Mouse (Mus musculus) midbrain, embryonic 10.5 days (tissue): Measurements from ENCODE around the gene Parp1. TPM values are rescaled to one million over a fixed set of nuclear protein-coding genes. Genes with fewer than 3 reads are reported as not detected.
"Not testable (repeated sequence)": the region's sequence is repeated elsewhere in the genome, so short reads cannot be mapped to it uniquely, and the experiment has no call there.

Experiments used
- DNase-seq: peaks from one replicate; pipeline ENCODE4 v3.0.0-alpha.2; 2017; ENCODE audit warnings: low spot score
- H3K27ac ChIP-seq: fragments of 300-500 bp; sonication (generic); replicated peaks from 2 replicates; pipeline ENCODE4 v1.5.1; 2016; ENCODE audit warnings: mild to moderate bottlenecking
- H3K27me3 ChIP-seq: fragments of 300-500 bp; sonication (generic); 2 replicates; pipeline ENCODE4 v1.6.1; 2016; ENCODE audit warnings: low read depth, mild to moderate bottlenecking; ENCODE audit not compliant: poor library complexity, severe bottlenecking
- H3K36me3 ChIP-seq: fragments of 300-500 bp; sonication (generic); 2 replicates; pipeline ENCODE4 v1.6.1; 2016; ENCODE audit warnings: mild to moderate bottlenecking, moderate library complexity
- H3K4me1 ChIP-seq: fragments of 300-500 bp; sonication (generic); 2 replicates; pipeline ENCODE4 v1.6.1; 2016
- H3K4me3 ChIP-seq: fragments of 300-500 bp; sonication (generic); 2 replicates; pipeline ENCODE4 v1.5.1; 2016; ENCODE audit warnings: mild to moderate bottlenecking, moderate library complexity
- H3K9me3 ChIP-seq: fragments of 300-500 bp; sonication (generic); replicated peaks from 2 replicates; pipeline ENCODE4 v1.6.1; 2016; ENCODE audit warnings: mild to moderate bottlenecking
- WGBS: fragments of 180-500 bp; shearing (Covaris S2); methylation state at CpG from one replicate; pipeline ENCODE4 v1.1.7; 2016; 5-methylcytosine and 5-hydroxymethylcytosine counted together
- polyA plus RNA-seq: library from polyadenylated mRNA; unstranded; fragments of >200 nt; fragmentation: Nextera tagmentation; extraction: Ambion mirVana; gene quantifications from 2 replicates; pipeline ENCODE4 v1.2.1, GENCODE M21; 2016

The Parp1 gene
- polyA plus RNA-seq, 1 experiment from 2014 or later: 311 TPM

DNA sequence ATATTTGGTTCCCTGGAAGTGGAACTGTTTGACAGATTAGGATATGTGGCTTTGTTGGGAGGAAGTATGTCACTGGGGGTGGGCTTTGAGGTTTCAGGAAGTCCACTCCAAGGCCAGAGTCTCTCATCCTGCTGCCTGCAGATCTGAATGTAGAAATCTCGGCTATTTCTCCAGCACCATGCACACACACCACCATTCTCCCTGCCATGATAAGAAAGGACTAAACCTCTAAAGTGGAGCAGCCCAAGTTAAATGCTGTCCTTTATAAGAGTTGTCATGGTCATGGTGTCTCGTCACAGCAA lies 38.8 kb downstream of the Parp1 start:
- Histone ChIP-seq H3K27ac (no peak overlapping the region), H3K4me3 (no peak overlapping the region), H3K36me3 (peaks cover 39% of the 10 kb centered on the region), H3K27me3 (no peaks in the 10 kb centered on the region), H3K9me3 (peaks cover 6% of the 10 kb centered on the region; the same call in 1 of the 2 replicates), H3K4me1 (no peaks in the 10 kb centered on the region)
- no peak for DNase-seq
- WGBS: 83% methylated on average over 2 of the region's 2 CpGs

DNA sequence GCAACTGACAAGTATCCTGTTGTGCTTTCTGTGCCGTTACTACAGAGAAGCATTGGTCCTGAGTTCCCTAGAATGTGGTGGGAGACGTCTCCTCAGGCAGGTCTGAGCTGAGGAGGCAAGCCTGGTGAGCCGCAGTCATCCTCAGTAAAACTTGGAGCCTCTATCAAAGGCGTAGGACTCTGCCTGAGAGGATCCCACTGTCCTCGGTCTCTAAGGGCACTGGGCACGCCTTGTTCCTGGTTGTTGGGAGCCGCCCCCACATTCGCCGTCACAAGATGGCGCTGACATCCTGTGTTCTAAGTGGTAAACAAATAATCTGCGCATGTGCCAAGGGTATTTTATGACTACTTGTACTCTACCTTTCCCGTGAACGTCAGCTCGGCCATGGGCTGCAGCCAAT lies 43.1 kb downstream of the Parp1 start:
- H3K27ac ChIP-seq, DNase-seq, H3K27me3 ChIP-seq, H3K9me3 ChIP-seq, H3K4me3 ChIP-seq, H3K4me1 ChIP-seq, H3K36me3 ChIP-seq: not testable (repeated sequence)
- 95% methylated on average over 11 of the region's 14 CpGs for WGBS

DNA sequence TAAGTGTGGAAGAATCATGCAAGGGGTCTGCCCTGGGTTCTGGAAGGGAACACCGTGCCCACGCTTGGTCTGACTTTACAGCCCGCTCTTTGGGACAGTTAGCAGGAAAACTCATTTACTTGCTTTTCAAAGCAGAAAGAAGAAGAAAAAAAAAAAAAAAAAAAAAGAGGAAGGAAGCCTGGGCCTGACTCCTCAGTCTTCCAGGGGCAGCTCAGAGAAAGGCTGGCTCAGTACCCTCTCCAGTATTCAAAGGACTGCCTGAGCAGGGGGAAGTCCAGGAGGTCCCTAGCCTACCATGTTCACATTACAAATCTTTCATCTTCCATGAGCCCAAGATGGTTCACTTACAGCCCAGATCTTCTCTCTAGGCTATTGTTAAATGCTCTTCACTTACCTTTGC lies 48.0 kb downstream of the Parp1 start:
- no peaks in the 10 kb centered on the region for H3K27me3 ChIP-seq

DNA sequence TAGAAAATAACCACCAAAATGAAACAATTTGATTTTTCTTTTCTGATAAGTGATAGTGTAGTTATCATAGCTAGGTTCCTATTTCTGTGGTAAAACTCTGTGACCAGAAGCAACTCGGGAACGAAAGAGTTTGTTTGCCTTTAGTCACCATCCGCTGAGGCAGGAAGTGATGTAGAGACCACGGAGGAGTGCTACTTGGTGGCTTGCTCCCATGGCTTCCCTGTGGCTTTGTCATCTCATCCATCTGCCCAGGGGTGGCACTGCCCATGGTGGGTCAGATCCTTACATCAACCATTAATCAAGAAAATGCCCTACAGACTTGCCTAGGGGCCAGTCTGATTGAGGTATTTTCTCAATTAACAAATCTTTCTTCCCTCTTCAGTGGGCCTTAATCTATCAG lies 53.7 kb downstream of the Parp1 start:
- WGBS: 92% methylated on average over 4 of the region's 4 CpGs
- no peak for DNase-seq
- Histone ChIP-seq H3K36me3 (no peaks in the 10 kb centered on the region), H3K27ac (no peak overlapping the region), H3K4me1 (no peaks in the 10 kb centered on the region), H3K4me3 (no peak overlapping the region), H3K9me3 (peaks cover 9% of the 10 kb centered on the region; the same call in 1 of the 2 replicates), H3K27me3 (no peaks in the 10 kb centered on the region)

More for the DNA sequence above, 48.0 kb downstream of the Parp1 start:
- H3K4me1 ChIP-seq: no peaks in the 10 kb centered on the region
- 95% methylated on average over 3 of the region's 3 CpGs for WGBS
- H3K27ac ChIP-seq: no peak overlapping the region
- H3K9me3 ChIP-seq: peaks cover 5% of the 10 kb centered on the region; the same call in 1 of the 2 replicates
- no peaks in the 10 kb centered on the region for H3K36me3 ChIP-seq
- no peak for DNase-seq
- H3K4me3 ChIP-seq: no peak overlapping the region

DNA sequence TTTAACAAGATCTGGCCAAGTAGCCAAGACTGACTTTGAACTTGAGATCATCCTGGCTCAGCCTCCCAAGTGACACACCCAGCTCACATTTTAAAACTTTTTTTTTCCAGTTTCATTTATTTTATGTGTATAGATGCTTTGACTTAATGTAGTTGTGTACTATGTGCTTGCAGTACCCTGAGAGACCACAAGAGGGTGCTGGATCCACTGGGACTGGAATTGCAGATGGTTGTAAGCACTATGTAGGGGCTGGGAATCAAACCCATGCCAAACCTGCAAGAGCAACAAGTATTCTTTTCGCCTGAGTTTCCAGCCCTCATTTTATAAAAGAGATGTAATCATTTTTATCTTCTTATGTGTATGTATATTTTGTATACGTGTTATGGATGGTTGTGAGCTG lies 55.2 kb downstream of the Parp1 start:
- H3K27me3 ChIP-seq: no peaks in the 10 kb centered on the region
- 94% methylated on average over 2 of the region's 2 CpGs for WGBS
- H3K4me1 ChIP-seq: no peaks in the 10 kb centered on the region
- H3K4me3 ChIP-seq: no peak overlapping the region
- H3K27ac ChIP-seq: no peak overlapping the region
- peaks cover 9% of the 10 kb centered on the region; the same call in 1 of the 2 replicates for H3K9me3 ChIP-seq
- no peaks in the 10 kb centered on the region for H3K36me3 ChIP-seq
- DNase-seq: no peak

DNA sequence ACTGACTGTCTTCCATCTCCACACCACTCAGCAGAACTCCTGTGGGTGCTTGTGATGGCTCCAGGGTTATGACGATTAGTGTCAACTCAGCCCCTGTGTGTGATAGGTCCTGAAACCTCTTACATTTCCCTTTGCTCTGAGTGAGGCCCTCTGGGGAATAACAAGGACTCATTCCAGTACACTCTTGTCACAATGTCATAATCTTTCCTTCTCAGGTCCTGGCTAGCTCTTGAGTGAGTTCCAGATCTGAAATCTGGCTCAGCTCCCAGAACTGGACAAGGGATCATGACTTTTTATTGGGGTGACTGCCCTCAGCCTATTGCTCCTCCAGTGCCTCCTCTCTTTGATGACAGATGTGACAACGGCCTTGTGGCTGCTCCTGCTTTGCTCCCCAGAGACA lies 57.4 kb downstream of the Parp1 start:
- Histone ChIP-seq H3K9me3 (peaks cover 9% of the 10 kb centered on the region; the same call in 1 of the 2 replicates), H3K36me3 (no peaks in the 10 kb centered on the region), H3K4me1 (no peaks in the 10 kb centered on the region), H3K27ac (no peak overlapping the region), H3K4me3 (no peak overlapping the region), H3K27me3 (no peaks in the 10 kb centered on the region)
- 86% methylated on average over 2 of the region's 2 CpGs for WGBS
- DNase-seq: no peak

DNA sequence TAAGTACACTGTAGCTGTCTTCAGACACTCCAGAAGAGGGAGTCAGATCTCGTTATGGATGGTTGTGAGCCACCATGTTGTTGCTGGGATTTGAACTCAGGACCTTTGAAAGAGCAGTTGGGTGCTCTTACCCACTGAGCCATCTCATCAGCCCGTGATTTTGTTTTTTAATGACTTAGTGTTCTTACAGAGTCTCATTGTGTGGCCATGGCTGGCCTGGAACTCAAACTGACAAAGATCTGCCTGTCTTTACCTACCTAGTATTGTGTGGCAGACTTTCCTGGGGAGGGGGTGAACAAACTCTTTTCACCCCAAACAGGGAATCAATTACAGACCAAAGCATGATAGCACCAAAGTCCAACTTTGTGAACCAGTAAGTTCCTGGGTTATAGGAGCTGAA lies 69.1 kb downstream of the Parp1 start:
- 84% methylated on average over 2 of the region's 2 CpGs for WGBS
- H3K9me3 ChIP-seq, DNase-seq, H3K4me3 ChIP-seq, H3K36me3 ChIP-seq, H3K27ac ChIP-seq, H3K27me3 ChIP-seq: not testable (repeated sequence)
- peaks cover 26% of the 10 kb centered on the region for H3K4me1 ChIP-seq

DNA sequence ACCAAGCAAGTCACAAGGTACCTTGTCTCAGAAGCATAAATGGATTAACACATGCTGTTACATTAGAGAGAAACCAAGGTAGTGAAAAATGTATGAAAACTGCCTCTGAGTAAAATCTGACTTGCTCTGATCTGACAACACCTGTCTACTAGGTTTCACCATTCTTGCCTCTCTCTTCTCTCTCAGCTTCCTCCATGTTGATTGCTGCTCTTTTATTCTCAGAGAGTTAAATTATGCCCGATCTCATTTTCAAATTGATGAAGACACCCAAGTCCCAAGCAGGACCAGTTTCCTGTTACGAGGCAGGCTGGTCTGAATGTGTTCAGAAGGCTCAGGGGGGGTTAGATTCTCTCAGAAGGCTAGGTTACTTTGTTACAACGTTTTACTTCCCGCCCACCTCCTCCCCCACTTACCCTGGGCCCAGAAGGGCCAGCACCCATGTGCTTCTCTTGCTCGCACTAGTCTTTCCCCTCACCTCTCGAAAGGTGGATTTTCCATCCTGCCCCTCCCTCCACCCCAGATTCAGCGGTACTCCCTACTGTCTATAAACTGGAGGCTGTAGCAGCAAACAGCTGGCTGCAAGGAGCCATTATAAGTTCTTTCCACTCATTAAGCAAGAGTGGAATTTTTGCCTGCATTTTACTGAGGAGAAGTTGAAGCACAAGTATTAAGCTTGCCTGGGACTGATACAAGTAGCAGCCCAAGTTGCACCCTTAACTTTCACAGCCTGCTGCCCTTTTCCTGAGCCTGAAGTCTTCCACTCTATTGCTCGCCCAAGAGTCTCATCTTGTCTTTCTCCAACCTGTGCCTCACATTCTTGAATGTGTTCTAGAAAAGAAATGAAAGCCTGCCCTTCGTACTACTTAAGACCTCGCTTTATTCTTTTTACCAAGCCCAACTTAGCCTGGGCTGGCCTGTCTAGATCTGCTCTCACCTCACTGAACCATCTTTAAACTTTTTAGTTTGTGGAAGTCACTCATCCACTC lies 71.0 kb downstream of the Parp1 start:
- peak; percentile 15 for DNase-seq
- Histone ChIP-seq H3K9me3 (no peaks in the 10 kb centered on the region), H3K4me1 (peaks cover 32% of the 10 kb centered on the region), H3K36me3 (peaks cover 13% of the 10 kb centered on the region), H3K4me3 (peak overlapping the region; percentile 86), H3K27ac (peak overlapping the region; percentile 99), H3K27me3 (no peaks in the 10 kb centered on the region)
- WGBS: 49% methylated on average over 10 of the region's 10 CpGs

DNA sequence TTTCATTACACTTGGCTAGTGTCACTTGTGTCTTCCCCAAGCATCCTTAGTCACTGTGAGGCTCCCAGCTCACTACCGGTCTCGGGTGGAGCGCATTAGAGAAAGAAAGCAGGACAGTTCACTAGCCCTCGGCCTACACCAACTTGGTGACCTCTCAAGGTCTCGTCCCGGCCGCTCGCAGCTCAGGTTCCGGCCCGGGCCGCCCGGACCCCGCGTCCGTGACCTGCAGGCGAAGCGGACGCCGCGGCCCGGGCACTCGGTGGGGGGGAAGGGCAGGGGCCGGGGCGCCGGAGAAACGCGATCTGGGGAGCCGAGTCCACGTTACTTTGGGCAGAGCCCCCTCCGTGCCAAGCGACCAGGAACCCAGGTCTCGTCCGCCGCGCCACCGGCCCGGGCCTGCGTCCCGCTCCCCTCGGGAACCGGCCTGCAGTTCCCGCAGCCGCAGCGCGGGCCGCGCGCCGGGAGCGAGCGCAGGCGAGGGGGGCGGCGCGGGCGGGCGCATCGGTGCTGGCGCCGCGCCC lies 71.9 kb downstream of the Parp1 start:
- peak; percentile 76 for DNase-seq
- Histone ChIP-seq H3K27me3 (no peaks in the 10 kb centered on the region), H3K4me3 (peak overlapping the region; percentile 86), H3K27ac (peak overlapping the region; percentile 99), H3K36me3 (peaks cover 13% of the 10 kb centered on the region), H3K4me1 (peaks cover 32% of the 10 kb centered on the region), H3K9me3 (no peaks in the 10 kb centered on the region)
- under 1% methylated on average over 61 of the region's 61 CpGs for WGBS

DNA sequence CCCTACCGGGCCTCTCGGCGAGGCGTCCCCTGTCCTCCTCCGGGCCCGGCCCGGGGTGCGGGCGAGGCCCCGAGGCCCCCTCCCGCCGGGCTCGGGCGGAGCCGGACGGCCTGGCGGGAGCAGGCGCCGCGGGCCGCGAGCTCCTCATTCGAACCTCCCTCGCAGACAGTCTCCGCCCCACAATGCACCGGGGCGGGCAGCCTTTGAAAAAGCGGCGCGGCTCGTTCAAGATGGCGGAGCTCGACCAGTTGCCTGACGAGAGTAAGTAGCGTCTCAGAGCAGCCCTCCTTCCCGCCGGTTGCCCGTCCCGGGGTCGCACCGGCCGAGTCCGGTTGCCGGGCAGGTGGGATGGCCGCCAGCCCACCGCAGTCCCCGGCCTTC lies 72.4 kb downstream of the Parp1 start, which contains the start of gene Lin9:
Lin9 (plus strand) TSS at position 14 of the 381 bp plus-strand sequence.
- H3K36me3 ChIP-seq: peaks cover 13% of the 10 kb centered on the region
- H3K27me3 ChIP-seq: no peaks in the 10 kb centered on the region
- H3K4me1 ChIP-seq: peaks cover 32% of the 10 kb centered on the region
- H3K4me3 ChIP-seq: peak within 1 kb of the TSS; percentile 86
- peak within 1 kb of the TSS; percentile 99 for H3K27ac ChIP-seq
- peak; percentile 95 for DNase-seq
- H3K9me3 ChIP-seq: no peaks in the 10 kb centered on the region
- under 1% methylated on average over 47 of the region's 47 CpGs for WGBS

DNA sequence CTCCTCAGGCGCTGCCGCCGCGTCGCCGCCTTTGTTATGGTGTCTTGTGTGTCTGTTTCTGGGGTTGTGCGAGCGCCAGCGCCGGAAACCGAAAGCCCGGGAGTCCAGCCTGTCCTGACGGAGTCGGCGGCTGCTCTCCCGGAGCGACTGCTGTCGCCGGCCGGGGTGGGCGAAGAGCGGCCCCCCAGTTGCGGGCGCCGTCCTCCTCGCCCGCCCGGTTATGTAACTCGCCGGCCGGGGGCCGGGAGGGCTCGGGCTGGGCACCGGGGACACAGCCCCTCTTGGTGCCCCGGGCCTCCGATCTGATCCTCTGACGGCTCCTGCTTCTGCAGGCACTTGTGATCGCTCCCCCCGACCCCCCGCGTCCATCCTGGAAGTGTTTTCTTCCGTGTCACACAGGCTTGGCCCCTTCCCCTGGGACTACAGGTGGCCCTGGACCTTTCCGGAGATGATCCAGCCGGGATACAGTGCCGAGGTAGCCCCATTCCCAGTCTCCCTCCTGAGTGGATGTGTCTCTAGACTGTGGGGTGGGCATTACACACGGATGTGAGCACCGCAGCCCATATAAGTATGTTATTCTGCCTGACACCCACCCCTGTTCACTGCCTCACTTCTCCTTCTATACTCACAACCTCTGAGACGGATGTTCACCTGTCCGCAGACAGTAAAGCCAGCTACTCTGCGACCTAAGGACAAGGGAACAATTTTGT lies 72.9 kb downstream of the Parp1 start:
- H3K4me1 ChIP-seq: peaks cover 32% of the 10 kb centered on the region
- H3K27ac ChIP-seq: peak overlapping the region; percentile 99
- DNase-seq: no peak
- no peaks in the 10 kb centered on the region for H3K9me3 ChIP-seq
- 4% methylated on average over 50 of the region's 50 CpGs for WGBS
- peak overlapping the region; percentile 86 for H3K4me3 ChIP-seq
- peaks cover 18% of the 10 kb centered on the region for H3K36me3 ChIP-seq
- H3K27me3 ChIP-seq: no peaks in the 10 kb centered on the region

DNA sequence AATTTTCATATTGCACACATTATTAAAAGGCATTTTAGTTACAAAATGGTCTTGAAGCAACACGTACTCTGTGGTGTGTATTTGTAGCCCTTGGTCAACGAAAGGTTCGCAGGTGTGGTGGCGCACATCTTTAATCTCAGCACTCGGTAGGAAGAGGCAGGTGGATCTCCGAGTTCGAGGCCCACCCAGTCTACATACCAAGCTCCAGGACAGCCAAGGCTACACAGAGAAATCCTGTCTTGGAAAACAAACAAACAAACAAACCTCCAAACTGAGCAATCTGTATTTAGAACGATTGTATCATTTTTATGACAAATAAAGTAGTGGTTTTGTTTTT lies 73.5 kb downstream of the Parp1 start:
- H3K9me3 ChIP-seq: no peaks in the 10 kb centered on the region
- H3K4me1 ChIP-seq: peaks cover 32% of the 10 kb centered on the region
- H3K4me3 ChIP-seq: peak overlapping the region; percentile 86
- WGBS: 85% methylated on average over 8 of the region's 8 CpGs
- H3K27ac ChIP-seq: peak overlapping the region; percentile 99
- peaks cover 20% of the 10 kb centered on the region for H3K36me3 ChIP-seq
- H3K27me3 ChIP-seq: no peaks in the 10 kb centered on the region
- DNase-seq: no peak
